Mouse (Mus musculus) spleen, postnatal 4 days (tissue): ENCODE data around the gene Trabd.
A peak's percentile ranks its signal among the peaks of the same experiment; 100 is the strongest.

ENCODE experiments used
- DNase-seq, 2 experiments: peaks; one replicate each; pipeline ENCODE4 v3.0.0; 2022; ENCODE audit warnings: low spot score in 2 of 2

The Trabd gene

DNA sequence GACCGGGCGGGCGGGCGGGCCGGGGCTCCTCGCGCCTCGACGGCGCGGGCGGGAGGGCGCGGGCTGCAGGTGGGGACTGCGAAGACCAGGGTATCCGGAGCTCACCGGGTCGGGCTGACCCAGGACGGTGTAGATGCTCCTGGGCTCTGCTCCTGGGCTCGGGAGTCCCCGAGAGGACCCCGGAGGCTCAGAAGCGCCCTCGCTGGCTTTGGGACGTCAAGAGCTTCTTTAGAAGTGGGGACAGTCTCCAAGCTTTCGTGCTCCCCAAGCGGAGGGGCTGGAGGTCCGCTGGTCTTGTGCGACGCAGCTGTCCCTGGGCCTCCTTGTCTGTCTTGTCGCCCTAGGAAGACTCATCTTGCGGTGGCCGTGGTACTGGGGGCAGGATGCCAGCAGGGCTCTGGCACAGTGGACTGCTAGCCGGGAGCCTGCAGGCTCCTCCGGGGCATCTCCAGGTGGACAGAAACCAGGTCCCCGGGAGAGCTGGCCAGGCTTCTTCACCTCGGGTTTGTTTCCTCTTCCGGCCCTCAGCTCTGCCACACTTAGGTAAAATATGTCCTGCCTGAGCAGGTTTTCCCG, 1.3 kb downstream of the Trabd start:
- peak in 1 of 2 experiments; percentile 77 for DNase-seq

DNA sequence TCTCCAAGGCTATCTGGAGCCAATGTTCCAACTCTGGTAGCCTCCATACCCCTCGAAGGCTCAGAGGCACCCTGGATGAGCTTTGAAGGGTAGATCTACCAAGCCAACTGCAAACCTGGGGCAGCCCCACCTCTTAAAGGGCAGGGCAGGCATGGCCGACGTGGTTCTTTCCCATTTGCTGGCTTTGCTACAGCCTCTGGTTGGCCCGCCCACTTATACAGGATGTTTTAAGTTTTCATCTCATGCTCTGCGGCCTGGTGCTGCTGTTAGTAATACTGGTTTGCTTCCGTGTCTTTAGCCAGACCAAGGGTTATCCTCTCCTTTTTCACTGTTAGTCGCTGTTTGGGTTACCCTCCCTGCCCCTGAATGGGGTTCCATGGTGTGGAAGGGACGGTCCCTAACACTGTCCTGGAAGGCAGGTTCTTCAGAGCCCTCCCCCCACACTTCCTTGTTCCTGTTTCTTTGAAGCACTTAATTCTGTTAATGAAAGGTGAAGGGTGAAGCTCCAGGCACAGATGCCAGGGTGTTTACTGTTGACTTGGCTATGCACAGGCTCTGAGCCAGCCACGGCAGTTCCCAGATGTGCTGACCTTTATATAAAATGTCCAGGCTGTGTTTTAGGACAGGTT, 3.4 kb downstream of the Trabd start:
- DNase-seq = peak; percentile 69 to 81

DNA sequence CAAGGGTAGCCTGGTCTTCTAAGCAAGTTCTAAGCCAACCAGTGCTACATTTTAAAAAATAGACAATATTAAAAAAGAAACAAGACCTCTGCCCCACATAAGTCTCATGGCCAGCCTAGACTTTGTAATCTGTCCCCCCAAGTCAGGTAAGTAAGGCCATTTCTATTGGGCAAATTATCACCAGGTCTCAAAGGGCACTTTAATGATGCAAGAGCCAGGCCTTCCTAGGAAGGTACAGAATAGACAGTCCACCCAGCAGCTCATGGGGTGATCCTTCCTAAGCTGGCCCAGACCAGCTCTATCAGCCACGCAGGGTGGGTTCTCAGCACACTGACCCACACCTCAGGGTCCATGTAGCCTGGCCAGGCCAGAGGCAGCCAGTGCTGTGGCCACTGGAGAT, 9.0 kb downstream of the Trabd start:
- DNase-seq = no peak

DNA sequence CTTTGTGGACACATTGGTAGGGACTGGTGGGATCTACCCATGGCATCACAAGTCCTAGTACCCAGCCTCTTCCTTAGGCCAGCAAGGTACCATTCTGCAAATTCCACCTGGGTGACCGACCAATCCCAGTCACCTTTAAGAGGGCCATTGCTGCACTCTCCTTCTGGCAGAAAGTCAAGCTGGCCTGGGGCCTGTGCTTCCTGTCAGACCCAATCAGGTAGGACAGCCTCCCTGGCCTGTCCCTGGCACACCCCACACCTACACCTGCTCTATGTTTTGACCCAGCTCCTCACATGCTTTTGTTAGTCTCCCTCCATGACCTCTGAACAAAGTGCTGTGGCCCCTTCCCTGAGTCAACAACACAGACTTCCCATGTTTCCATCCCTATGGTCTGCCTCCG, 9.9 kb downstream of the Trabd start:
- DNase-seq = no peak

DNA sequence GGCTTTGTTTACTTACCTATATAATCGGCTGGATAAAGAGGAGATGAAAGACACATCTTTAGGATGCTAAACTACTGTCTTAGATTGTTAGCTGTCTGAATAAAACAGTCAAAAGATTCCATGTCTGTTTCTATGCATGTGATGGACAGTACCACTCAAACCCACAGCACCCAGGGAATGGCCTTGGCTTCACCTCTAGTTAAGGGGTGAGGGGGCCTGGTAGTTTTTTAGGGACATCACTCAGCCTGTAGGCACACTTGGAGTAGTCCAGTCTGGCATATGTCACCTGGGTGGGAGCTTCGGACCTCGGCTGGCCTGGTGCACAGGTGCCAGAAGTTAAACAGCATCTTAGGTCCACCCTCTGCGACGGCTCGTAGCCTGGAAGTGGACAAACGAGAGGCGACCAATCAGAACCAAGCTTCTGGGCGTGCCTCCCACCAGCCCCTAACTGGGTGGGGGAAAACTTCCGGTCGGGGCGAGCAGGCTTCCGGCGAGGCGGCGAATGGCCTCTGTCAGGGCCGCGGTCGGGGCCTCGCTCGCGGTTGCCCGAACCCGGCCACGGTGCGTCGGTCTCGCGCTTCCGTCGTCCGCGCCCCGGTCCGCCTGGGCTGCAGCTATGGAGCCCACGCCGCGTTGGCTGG, 13.8 kb downstream of the Trabd start, which contains the start of gene Selenoo:
Gene Selenoo, plus strand, starts transcription at position 478 of the 641 bp plus-strand sequence.
- DNase-seq = peak; percentile 86 to 91

DNA sequence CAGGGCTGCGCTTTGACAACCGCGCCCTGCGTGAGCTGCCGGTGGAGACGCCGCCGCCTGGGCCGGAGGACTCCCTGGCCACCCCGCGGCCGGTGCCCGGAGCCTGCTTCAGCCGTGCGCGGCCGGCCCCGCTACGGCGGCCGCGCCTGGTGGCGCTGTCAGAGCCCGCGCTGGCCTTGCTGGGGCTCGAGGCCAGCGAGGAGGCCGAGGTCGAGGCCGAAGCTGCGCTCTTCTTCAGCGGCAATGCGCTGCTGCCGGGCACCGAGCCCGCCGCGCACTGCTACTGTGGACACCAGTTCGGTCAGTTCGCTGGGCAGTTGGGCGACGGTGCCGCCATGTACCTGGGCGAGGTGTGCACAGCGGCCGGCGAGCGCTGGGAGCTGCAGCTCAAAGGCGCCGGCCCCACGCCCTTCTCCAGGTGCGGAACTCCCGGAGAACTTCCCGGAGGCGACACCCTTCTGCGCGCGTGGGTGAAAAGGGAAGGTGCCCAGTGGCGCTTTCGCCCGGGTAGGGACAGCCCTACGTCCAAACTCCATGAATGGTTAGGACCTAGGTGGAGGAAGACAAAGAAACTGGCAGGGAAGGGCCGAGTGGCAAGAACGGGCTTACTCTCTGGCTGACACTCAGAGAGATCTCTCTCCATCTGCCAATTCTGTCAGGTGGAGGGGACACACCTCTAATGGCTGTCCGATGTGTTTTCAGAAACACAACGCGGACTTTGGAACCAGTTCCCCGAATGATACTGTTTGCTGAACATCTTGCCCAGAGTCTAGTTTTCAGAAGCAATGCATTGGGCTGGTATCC, 14.5 kb downstream of the Trabd start:
- peak; percentile 24 to 73 for DNase-seq

DNA sequence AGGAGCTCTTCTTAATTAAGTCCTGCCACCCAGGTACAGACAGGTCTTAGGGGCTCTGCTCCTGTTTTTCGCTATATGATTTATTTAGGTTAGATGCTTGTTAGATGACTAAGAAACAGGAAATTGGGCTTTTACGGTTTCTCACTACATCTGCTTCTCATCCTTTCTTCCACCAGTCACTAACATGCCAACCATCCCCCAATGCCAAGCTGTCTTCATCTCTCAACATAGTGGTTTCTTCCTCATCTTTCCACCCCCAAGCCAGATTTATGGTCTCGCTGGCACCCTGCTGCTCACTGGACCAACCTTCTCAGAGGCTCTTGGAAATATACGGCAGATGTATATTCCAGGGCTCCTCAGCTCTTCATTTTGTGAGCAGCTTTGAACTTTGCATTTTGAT, 15.7 kb downstream of the Trabd start:
- DNase-seq = no peak

DNA sequence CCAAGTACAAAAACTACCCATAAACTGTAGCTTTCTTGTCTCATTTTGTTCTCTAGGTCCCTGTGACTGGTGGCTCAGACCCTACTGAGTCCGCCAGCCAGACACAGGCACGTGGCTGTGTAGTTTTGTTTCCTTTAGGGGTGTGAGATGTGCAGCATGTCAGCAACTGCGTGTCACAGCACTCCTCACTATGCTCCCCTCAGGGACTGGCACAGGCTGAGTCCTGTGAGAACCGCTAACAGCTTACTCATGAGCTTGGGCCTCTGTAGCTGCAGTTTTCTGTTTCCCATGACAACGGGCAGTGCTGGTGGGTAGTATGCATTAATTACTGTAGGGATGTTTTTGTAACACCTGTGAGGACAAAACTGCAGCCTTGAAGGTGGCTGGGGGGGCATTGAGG, 17.3 kb downstream of the Trabd start:
- DNase-seq = no peak

DNA sequence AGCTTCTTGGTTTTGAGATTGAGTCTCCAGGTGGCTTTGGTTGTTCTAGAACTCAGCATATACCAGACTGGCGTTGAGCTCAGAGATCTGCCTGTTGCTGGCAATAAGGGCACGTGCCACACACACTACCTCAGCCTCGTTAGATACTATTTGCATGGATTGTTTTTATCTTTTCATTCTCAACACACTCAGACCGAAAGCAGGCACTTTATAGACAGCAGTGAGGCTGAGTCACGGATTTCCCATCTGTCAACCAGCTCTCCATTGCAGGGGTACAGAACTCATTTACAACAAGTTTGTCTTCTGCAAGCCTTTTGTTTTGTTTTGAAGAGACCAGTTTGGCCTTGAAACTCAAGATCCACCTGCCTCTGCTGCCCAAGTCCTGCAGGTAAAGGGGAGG, 22.5 kb downstream of the Trabd start:
- DNase-seq = no peak

DNA sequence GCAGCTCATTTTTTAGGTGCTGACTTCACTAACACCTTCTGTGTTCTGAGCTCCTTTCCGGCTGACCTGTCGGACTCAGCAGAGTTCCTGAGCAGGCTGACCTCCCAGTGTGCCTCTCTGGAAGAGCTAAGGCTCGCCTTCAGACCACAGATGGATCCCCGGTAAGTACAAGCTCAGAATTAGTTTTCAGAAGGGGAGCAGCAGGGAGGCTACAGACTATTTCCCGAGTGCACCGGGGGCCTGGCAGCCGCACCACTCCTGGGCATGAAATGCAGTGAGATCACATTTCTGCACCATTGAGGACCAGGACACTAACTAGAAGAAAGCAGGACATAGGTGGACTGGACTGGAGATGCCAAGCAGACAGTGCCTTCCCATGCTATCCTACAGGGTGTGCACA, 23.7 kb downstream of the Trabd start:
- DNase-seq = no peak

DNA sequence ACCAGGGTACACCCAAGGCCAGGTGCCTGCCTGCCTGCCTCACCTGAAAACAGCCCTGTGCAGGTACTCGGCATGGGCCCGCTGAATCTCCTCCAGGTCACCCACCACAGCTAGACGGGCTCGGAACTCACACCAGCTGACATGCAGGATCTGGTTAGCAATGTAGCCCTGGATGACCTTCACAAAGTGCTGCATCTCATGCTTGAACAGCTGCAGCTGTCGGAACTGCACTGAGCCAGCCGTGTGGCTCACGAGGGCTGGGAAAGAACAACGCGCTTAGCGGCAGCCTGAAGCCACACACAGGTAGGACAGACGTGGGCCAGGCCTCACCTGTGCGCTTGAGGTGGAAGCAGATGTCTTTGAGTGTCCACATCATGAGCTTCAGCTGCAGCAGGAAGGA, 25.9 kb downstream of the Trabd start:
- DNase-seq = no peak

DNA sequence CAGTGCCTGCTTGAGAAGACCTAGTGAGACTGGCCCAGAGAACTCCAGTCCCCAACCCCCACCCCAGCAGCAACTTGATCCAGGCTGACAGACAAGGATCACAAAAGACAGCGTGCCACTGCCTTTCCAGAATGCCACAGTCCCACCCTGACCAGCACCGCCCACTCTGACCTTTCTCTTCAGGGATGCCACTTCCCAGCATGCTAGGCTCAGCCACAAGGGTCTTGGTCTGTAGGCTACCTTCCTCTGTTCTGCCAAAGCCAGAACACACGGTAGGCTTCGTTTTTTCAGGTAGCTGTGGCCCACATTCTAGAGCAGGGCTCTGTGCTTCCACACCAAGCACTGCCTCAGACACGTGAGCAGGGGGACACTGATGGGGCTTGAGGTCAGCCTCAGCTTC, 27.7 kb downstream of the Trabd start:
- DNase-seq = no peak

DNA sequence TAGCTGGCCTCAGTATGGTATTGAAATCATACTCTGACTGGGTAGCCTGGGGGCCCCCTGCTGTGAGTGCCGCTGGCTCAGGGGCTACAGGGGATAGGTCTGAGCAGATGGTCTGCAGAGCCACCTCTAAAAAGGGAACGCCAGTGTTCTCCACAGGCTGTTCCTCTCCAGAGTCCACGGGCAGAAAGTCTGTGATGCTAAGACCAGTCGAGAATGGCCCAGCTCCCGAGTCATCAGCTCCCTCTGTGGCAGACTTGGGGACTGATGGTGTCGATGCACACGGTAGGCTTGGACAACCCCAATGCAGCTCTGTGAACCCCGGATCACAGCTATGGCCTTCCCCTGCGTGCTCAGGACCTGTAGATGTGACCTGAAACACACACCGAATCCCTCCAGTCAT, 29.0 kb downstream of the Trabd start:
- no peak for DNase-seq

DNA sequence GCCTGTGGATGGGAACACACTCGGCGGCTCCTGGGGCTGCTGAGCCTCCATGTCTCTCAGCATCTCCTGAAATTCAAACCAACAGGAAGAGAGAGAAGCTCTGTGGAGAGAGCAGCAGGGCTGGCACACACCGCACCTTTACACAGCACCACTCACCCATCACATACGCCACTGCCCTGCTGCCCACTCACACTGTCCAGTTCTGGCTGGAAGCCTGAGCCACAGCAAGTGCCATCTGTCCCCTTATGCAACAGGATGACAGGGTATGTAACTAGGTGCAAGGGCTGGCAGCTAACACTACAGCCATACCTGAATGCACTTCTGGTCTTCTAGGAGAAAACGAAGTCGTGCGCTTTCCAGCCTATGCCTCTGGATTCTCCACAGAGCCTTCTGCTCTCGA, 29.5 kb downstream of the Trabd start:
- DNase-seq = no peak

DNA sequence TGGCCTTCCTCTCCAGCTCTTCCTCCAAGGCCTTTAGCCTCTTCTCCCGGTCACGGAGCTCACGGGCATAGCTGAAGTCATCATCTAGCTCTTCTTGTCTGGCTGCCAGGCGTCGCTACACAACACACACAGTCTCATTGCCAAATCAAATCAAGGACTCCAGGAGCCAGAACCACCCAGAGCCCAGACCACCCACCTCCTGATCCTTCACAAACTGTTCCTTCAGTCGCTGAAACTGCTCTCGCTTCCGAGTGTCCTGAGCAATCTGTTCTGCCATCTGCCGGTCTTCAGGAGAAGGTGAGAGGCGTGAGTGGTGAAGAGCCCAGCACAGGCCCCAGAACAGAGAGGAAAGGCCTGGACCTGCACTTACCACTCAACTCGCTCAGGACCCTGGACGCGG, 31.1 kb downstream of the Trabd start:
- DNase-seq = no peak

DNA sequence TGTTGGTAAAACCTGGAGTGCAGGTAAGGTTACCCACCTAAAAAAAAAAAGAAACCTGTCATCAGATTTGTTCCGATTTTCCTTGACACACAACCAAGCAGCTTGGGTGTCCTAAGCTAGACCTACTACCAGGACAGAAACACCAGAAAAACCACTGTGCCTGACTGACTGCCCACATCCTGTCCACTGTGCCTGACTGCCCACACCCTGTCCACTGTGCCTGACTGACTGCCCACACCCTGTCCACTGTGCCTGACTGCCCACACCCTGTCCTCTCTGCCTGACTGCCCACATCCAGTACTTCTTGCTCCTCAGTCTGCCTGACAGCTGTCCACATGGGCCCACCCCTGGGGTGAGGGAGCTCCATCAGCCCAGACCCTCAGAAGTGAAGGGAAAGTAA, 32.1 kb downstream of the Trabd start:
- no peak for DNase-seq

DNA sequence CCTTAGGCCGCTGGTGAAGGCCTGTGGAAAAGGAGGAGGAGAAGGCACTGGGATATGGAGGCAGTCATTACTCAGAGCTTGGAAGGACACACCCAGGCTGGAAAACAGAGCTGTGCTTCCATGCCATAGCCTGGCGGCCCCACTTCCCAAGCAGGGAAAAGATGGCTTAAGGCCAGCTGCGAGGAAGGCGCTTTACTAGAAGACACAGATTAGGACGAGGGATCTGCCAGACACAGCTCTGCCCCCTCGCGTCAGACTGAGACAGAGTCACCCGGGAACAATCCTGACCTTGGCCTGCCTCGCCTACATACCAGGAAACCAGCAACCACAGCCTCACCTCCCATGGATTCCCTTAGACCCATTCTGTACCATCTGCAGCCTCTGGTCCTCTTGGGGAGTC, 35.2 kb downstream of the Trabd start:
- DNase-seq = no peak

DNA sequence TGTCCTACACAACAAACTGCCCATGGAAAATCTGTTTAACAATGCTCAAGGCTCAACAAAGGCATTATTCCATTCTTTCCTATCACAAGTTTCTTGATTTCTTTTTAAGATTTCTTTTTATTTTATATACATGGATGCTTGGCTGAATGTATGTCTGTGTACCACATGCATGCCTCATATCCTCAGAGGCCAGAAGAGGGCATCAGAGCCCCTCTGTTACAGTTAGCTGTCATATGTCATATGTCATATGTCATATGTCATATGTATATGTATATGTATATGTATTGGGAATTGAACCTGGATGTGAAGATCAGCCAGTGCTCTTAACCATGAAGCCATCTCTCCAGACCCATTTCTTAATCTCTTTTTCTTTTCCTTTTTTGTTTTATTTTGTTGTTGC, 43.1 kb downstream of the Trabd start:
- DNase-seq = no peak

DNA sequence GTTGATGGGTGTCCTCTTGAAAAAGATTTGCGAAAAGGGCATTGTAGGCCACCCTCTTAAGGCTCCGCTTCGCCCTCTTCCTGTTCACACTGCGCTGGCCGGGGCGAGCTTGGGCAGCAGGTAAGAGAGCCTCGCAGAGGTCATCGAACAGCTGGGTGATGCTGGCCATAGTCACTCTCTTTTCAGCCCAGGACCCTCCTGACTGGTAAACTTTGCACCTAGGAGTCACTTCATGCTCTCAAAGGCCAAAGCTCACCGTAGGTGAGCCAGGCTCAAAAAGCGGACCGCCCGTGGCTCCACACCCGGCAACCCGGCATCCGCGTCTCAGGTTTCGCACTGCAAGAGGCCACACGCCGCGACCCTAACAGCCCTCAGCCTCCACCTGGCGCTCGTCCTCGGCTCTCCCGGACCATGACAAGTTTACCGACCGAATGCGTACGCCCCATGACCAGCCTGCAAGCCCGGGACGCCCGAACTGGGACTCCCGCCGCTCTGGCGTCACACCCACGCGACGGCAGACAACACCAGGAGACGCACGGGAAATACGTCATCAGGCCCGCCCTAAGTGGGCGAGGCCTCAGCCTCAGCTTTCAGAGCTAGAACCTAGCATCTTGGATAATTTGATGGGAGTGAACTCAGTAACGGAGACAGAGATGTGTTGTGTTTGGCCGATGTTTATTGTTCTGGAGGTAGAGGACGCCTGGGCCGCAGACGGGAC, 47.9 kb downstream of the Trabd start, which contains the start of gene Tubgcp6:
Gene Tubgcp6, minus strand, starts transcription at position 464 of the 718 bp plus-strand sequence.
- peak; percentile 93 to 96 for DNase-seq

DNA sequence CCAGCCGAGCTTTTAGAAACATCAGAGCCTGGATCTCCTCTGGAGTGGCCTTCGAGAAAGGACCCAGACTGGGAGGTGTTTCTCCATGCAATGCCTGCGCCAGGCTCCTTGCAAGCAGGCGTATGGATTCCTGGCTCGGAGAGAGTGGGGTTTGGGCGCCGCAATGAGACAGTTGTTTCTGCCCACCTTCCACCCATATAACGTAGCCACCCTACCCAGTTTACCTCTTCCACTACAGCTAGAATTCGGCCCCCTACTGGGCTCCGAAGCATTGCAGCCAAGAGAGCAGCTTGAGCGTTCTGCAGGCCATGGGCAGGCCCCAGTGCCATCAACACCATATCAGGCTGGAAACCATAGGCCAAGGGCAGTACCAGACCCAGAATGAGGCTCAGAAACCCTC, 48.7 kb downstream of the Trabd start:
- peak in 1 of 2 experiments; percentile 38 for DNase-seq

DNA sequence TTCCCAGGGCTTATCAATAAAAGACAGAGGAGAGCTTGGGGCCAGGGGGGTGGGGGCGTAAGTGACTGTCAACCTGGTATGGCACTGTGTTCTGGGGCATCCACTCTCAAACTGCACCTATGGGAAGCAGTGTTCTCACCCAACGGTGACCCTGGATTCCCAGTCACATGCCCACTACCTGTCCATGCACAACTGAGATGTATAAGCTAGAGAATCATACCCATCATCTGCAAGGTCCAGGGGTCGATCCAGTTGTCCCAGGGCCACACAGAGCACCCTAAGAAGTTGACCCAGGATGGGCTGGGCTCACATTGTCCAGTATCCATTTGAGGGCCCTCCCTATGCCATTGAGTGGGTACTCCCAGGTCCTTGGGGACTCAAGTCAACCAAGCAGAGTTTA, 49.4 kb downstream of the Trabd start:
- no peak for DNase-seq

DNA sequence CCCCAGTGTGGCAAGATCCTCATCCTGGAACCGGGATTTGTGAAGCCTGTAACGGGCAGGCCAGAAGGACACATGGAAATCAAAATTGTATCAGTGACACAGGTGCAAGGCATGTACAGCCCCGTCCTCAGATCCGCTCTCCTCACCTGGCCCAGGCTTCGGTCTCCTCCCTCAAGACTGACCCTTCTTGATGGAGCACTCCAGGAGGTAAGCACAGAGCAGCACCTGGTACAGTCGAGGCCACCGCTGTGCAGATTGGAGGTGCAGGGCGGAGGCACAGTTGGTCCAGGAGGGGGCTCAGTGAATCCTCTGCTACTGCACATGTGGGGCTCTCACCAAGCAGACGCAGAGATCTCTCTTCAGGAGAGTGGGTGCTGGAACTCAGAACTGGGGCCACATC, 50.4 kb downstream of the Trabd start:
- DNase-seq = no peak
